Mouse (Mus musculus) ES-E14 (cell line): ENCODE measurements around the gene Gp1bb.

Source experiments
- MAFK ChIP-seq: IDR thresholded peaks from 2 replicates; pipeline ENCODE4 v1.6.1; 2014; ENCODE audit warnings: mild to moderate bottlenecking, low read depth, low read length, inconsistent platforms; ENCODE audit not compliant: insufficient read depth
- ZC3H11A ChIP-seq: IDR thresholded peaks from 2 replicates; pipeline ENCODE4 v1.6.1; 2012; ENCODE audit warnings: low read depth, mild to moderate bottlenecking, inconsistent platforms, low read length, borderline replicate concordance
- ZNF384 ChIP-seq: IDR thresholded peaks from 2 replicates; pipeline ENCODE4 v1.6.1; 2012; ENCODE audit warnings: low read depth, low read length, inconsistent platforms

- TF ChIP-seq MAFK (no peak), ZNF384 (no peak), ZC3H11A (no peak)
Observed at GRCm38 (mm10) chr16:18642897-18643296, 20.7 kb upstream of the Gp1bb start.
